Mouse (Mus musculus): Measurements from ENCODE around the gene Pitpnm2. TPM values are rescaled to one million over a fixed set of nuclear protein-coding genes. Genes with fewer than 3 reads are reported as not detected.
A peak's percentile ranks its signal among the peaks of the same experiment; 100 is the strongest.

Gene Pitpnm2
- total RNA-seq, 1 experiment from 2014 or later = 51.8 TPM

GRCm38 (mm10) chr5:124182097-124182496, 67.5 kb downstream of the Pitpnm2 start:
- no peak for DNase-seq

GRCm38 (mm10) chr5:124180500-124181167, 68.9 kb downstream of the Pitpnm2 start:
- DNase-seq = no peak

- DNase-seq = no peak
These were observed 70.1 kb downstream of the Pitpnm2 start for GRCm38 (mm10) chr5:124179411-124179810.

GRCm38 (mm10) chr5:124176726-124177132, 72.8 kb downstream of the Pitpnm2 start:
- DNase-seq = no peak

- no peak for DNase-seq
These were observed 74.4 kb downstream of the Pitpnm2 start for GRCm38 (mm10) chr5:124175138-124175537.

GRCm38 (mm10) chr5:124173012-124173985, 76.3 kb downstream of the Pitpnm2 start:
- DNase-seq = peak; percentile 77

- no peak for DNase-seq
These were observed 77.3 kb downstream of the Pitpnm2 start for GRCm38 (mm10) chr5:124172246-124172645.

- DNase-seq = peak; percentile 59
These were observed 77.8 kb downstream of the Pitpnm2 start for GRCm38 (mm10) chr5:124171781-124172180.

- DNase-seq = no peak
These were observed 80.3 kb downstream of the Pitpnm2 start for GRCm38 (mm10) chr5:124169224-124169621.

GRCm38 (mm10) chr5:124168428-124169223, 80.9 kb downstream of the Pitpnm2 start:
- no peak for DNase-seq

GRCm38 (mm10) chr5:124167621-124168020, 81.9 kb downstream of the Pitpnm2 start:
- DNase-seq = no peak

GRCm38 (mm10) chr5:124166741-124167140, 82.8 kb downstream of the Pitpnm2 start:
- no peak for DNase-seq

- peak; percentile 60 for DNase-seq
These were observed 83.7 kb downstream of the Pitpnm2 start for GRCm38 (mm10) chr5:124165622-124166570.

- no peak for DNase-seq
These were observed 86.1 kb downstream of the Pitpnm2 start for GRCm38 (mm10) chr5:124163445-124163844.

- peak; percentile 78 for DNase-seq
These were observed 87.0 kb downstream of the Pitpnm2 start for GRCm38 (mm10) chr5:124162577-124162976.

- DNase-seq = no peak
These were observed 87.7 kb downstream of the Pitpnm2 start for GRCm38 (mm10) chr5:124161831-124162230.

GRCm38 (mm10) chr5:124159453-124159852, 90.1 kb downstream of the Pitpnm2 start:
- DNase-seq = no peak

- DNase-seq = no peak
These were observed 91.3 kb downstream of the Pitpnm2 start for GRCm38 (mm10) chr5:124158305-124158704.

- no peak for DNase-seq
These were observed 93.6 kb downstream of the Pitpnm2 start for GRCm38 (mm10) chr5:124155943-124156342.

GRCm38 (mm10) chr5:124152734-124153133, 96.8 kb downstream of the Pitpnm2 start:
- no peak for DNase-seq

GRCm38 (mm10) chr5:124150895-124151294, 98.7 kb downstream of the Pitpnm2 start:
- no peak for DNase-seq

All from adrenal gland, postnatal 14 days (tissue).